Mouse (Mus musculus): ENCODE results near the gene Thap2. TPM values are rescaled to one million over a fixed set of nuclear protein-coding genes. Genes with fewer than 3 reads are reported as not detected.

Gene Thap2
- polyA plus RNA-seq, 1 experiment = 3.0 TPM

GRCm38 (mm10) chr10:115391076-115391475 lies 6.8 kb upstream of the Thap2 start:
- no peak overlapping the region for H3K4me3 ChIP-seq (ENCODE audit: control insufficient read depth, low read depth, low read length)
- H3K27ac ChIP-seq (ENCODE audit: control insufficient read depth, insufficient read depth, low read depth, low read length) = no peak overlapping the region
- H3K4me1 ChIP-seq (ENCODE audit: control insufficient read depth, insufficient read depth, low read length) = no peaks in the 10 kb centered on the region
- peaks cover 1% of the 10 kb centered on the region for H3K36me3 ChIP-seq (ENCODE audit: control insufficient read depth, insufficient read depth, low read length)
- no peak for TF ChIP-seq CTCF (IDR thresholded peaks at IDR 0.05; ENCODE audit: control insufficient read depth, insufficient read depth, insufficient replicate concordance, low read depth, low read length)
- no peak for TF ChIP-seq POLR2A (IDR thresholded peaks at IDR 0.05; ENCODE audit: control insufficient read depth, low read depth, low read length)
- no peaks in the 10 kb centered on the region for H3K27me3 ChIP-seq (ENCODE audit: control insufficient read depth, insufficient read depth, low read length)

GRCm38 (mm10) chr10:115387891-115388290 lies 3.6 kb upstream of the Thap2 start:
- Histone ChIP-seq H3K27ac (ENCODE audit: control insufficient read depth, insufficient read depth, low read depth, low read length) (no peak overlapping the region), H3K4me1 (ENCODE audit: control insufficient read depth, insufficient read depth, low read length) (peaks cover 3% of the 10 kb centered on the region; the same call in 1 of the 2 replicates), H3K27me3 (ENCODE audit: control insufficient read depth, insufficient read depth, low read length) (no peaks in the 10 kb centered on the region), H3K4me3 (ENCODE audit: control insufficient read depth, low read depth, low read length) (no peak overlapping the region), H3K36me3 (ENCODE audit: control insufficient read depth, insufficient read depth, low read length) (peaks cover 1% of the 10 kb centered on the region)
- no peak for TF ChIP-seq POLR2A (IDR thresholded peaks at IDR 0.05; ENCODE audit: control insufficient read depth, low read depth, low read length)
- no peak for TF ChIP-seq CTCF (IDR thresholded peaks at IDR 0.05; ENCODE audit: control insufficient read depth, insufficient read depth, insufficient replicate concordance, low read depth, low read length)

GRCm38 (mm10) chr10:115385018-115386002 lies 1.1 kb upstream of the Thap2 start:
- no peak for TF ChIP-seq POLR2A (IDR thresholded peaks at IDR 0.05; ENCODE audit: control insufficient read depth, low read depth, low read length)
- H3K27ac ChIP-seq (ENCODE audit: control insufficient read depth, insufficient read depth, low read depth, low read length) = peak overlapping the region; percentile 85
- peaks cover 3% of the 10 kb centered on the region; the same call in 1 of the 2 replicates for H3K4me1 ChIP-seq (ENCODE audit: control insufficient read depth, insufficient read depth, low read length)
- no peaks in the 10 kb centered on the region for H3K27me3 ChIP-seq (ENCODE audit: control insufficient read depth, insufficient read depth, low read length)
- H3K4me3 ChIP-seq (ENCODE audit: control insufficient read depth, low read depth, low read length) = peak overlapping the region; percentile 96
- no peaks in the 10 kb centered on the region; the same call in 1 of the 2 replicates for H3K36me3 ChIP-seq (ENCODE audit: control insufficient read depth, insufficient read depth, low read length)

- no peaks in the 10 kb centered on the region; the same call in 1 of the 2 replicates for H3K36me3 ChIP-seq (ENCODE audit: control insufficient read depth, insufficient read depth, low read length)
- peak overlapping the region; percentile 74 for H3K27ac ChIP-seq (ENCODE audit: control insufficient read depth, insufficient read depth, low read depth, low read length)
- TF ChIP-seq CTCF (IDR thresholded peaks at IDR 0.05; ENCODE audit: control insufficient read depth, insufficient read depth, insufficient replicate concordance, low read depth, low read length) (no peak), POLR2A (IDR thresholded peaks at IDR 0.05; ENCODE audit: control insufficient read depth, low read depth, low read length) (no peak)
- H3K4me3 ChIP-seq (ENCODE audit: control insufficient read depth, low read depth, low read length) = peak overlapping the region; percentile 96
- peaks cover 3% of the 10 kb centered on the region; the same call in 1 of the 2 replicates for H3K4me1 ChIP-seq (ENCODE audit: control insufficient read depth, insufficient read depth, low read length)
- no peaks in the 10 kb centered on the region for H3K27me3 ChIP-seq (ENCODE audit: control insufficient read depth, insufficient read depth, low read length)
These were observed 511 bp downstream of the Thap2 start for GRCm38 (mm10) chr10:115383644-115384220.

- TF ChIP-seq CTCF (IDR thresholded peaks at IDR 0.05; ENCODE audit: control insufficient read depth, insufficient read depth, insufficient replicate concordance, low read depth, low read length) (no peak), POLR2A (IDR thresholded peaks at IDR 0.05; ENCODE audit: control insufficient read depth, low read depth, low read length) (no peak)
- Histone ChIP-seq H3K4me1 (ENCODE audit: control insufficient read depth, insufficient read depth, low read length) (peaks cover 3% of the 10 kb centered on the region; the same call in 1 of the 2 replicates), H3K4me3 (ENCODE audit: control insufficient read depth, low read depth, low read length) (no peak overlapping the region), H3K27me3 (ENCODE audit: control insufficient read depth, insufficient read depth, low read length) (no peaks in the 10 kb centered on the region), H3K36me3 (ENCODE audit: control insufficient read depth, insufficient read depth, low read length) (no peaks in the 10 kb centered on the region), H3K27ac (ENCODE audit: control insufficient read depth, insufficient read depth, low read depth, low read length) (no peak overlapping the region)
These were observed 1.2 kb downstream of the Thap2 start for GRCm38 (mm10) chr10:115382846-115383643.

- H3K4me3 ChIP-seq (ENCODE audit: control insufficient read depth, low read depth, low read length) = no peak overlapping the region
- no peaks in the 10 kb centered on the region for H3K27me3 ChIP-seq (ENCODE audit: control insufficient read depth, insufficient read depth, low read length)
- H3K4me1 ChIP-seq (ENCODE audit: control insufficient read depth, insufficient read depth, low read length) = peaks cover 3% of the 10 kb centered on the region; the same call in 1 of the 2 replicates
- H3K36me3 ChIP-seq (ENCODE audit: control insufficient read depth, insufficient read depth, low read length) = no peaks in the 10 kb centered on the region
- H3K27ac ChIP-seq (ENCODE audit: control insufficient read depth, insufficient read depth, low read depth, low read length) = no peak overlapping the region
- TF ChIP-seq CTCF (IDR thresholded peaks at IDR 0.05; ENCODE audit: control insufficient read depth, insufficient read depth, insufficient replicate concordance, low read depth, low read length) = no peak
- no peak for TF ChIP-seq POLR2A (IDR thresholded peaks at IDR 0.05; ENCODE audit: control insufficient read depth, low read depth, low read length)
These were observed 2.6 kb downstream of the Thap2 start for GRCm38 (mm10) chr10:115381506-115382084.

All from testis, adult 2 months (tissue).